Mouse (Mus musculus): ENCODE measurements around the gene A4gnt. TPM values are rescaled to one million over a fixed set of nuclear protein-coding genes. Genes with fewer than 3 reads are reported as not detected.
A peak's percentile ranks its signal among the peaks of the same experiment; 100 is the strongest.

A4gnt gene
- total and polyA plus RNA-seq, 3 experiments = 0.04 TPM; not detected in 2

GRCm38 (mm10) chr9:99630528-99631125 lies 18.3 kb downstream of the A4gnt start:
- Histone ChIP-seq H3K4me1 (ENCODE audit: control insufficient read depth in 1 of 2, insufficient read depth in 2 of 2, low read length in 2 of 2) (no peaks in the 10 kb centered on the region), H3K9ac (ENCODE audit: control insufficient read depth, low read depth, low read length, poor library complexity, severe bottlenecking) (no peak overlapping the region)

GRCm38 (mm10) chr9:99631781-99632180 lies 19.5 kb downstream of the A4gnt start:
- Histone ChIP-seq H3K36me3 (ENCODE audit: control insufficient read depth in 1 of 2, insufficient read depth in 2 of 2, low read length in 2 of 2) (no peaks in the 10 kb centered on the region), H3K79me2 (ENCODE audit: control insufficient read depth, insufficient read depth, low read length, poor library complexity) (no peaks in the 10 kb centered on the region), H3K4me3 (ENCODE audit: control insufficient read depth in 1 of 2, insufficient read depth in 1 of 2, low read depth in 2 of 2, low read length in 2 of 2) (peak overlapping the region in 1 of 2 experiments; percentile 9; a peak in 1 of 4 replicates), H3K9me3 (replicated peaks; ENCODE audit: insufficient read depth, low read length) (no peaks in the 10 kb centered on the region), H3K27me3 (ENCODE audit: control insufficient read depth in 1 of 2, insufficient read depth in 2 of 2, low read length in 2 of 2) (no peaks in the 10 kb centered on the region; a peak in 1 of 4 replicates), H3K4me1 (ENCODE audit: control insufficient read depth in 1 of 2, insufficient read depth in 2 of 2, low read length in 2 of 2) (no peaks in the 10 kb centered on the region; a peak in 1 of 4 replicates), H3K27ac (ENCODE audit: control insufficient read depth, low read depth, low read length) (no peak overlapping the region), H3K9ac (ENCODE audit: control insufficient read depth, low read depth, low read length, poor library complexity, severe bottlenecking) (no peak overlapping the region)
- TF ChIP-seq ZKSCAN1 (IDR thresholded peaks at IDR 0.05; ENCODE audit: low read depth, low read length) (no peak), POLR2AphosphoS5 (IDR thresholded peaks at IDR 0.05; ENCODE audit: borderline replicate concordance, low read depth, low read length) (no peak), JUND (IDR thresholded peaks at IDR 0.05; ENCODE audit: low read depth, low read length) (no peak), SIN3A (IDR thresholded peaks at IDR 0.05; ENCODE audit: low read length) (no peak), GATA1 (IDR thresholded peaks at IDR 0.05; ENCODE audit: low read depth, low read length) (no peak), ETS1 (IDR thresholded peaks at IDR 0.05; ENCODE audit: low read depth, low read length) (no peak), NELFE (IDR thresholded peaks at IDR 0.05; ENCODE audit: low read depth, low read length) (no peak), CTCF (IDR thresholded peaks at IDR 0.05 in 2 of 3, conservative IDR thresholded peaks at IDR 0.05 in 1 of 3; ENCODE audit: control insufficient read depth in 1 of 3, insufficient read depth in 1 of 3, low read depth in 2 of 3, low read length in 3 of 3, poor library complexity in 1 of 3, severe bottlenecking in 1 of 3) (no peak), ZNF384 (IDR thresholded peaks at IDR 0.05; ENCODE audit: low read depth, low read length) (no peak), MYC (IDR thresholded peaks at IDR 0.05; ENCODE audit: low read depth, low read length) (no peak), MEF2A (IDR thresholded peaks at IDR 0.05; ENCODE audit: extremely low read depth, insufficient replicate concordance, low read depth, low read length, poor library complexity, severe bottlenecking) (no peak), HCFC1 (IDR thresholded peaks at IDR 0.05; ENCODE audit: low read depth, low read length) (no peak), TCF12 (IDR thresholded peaks at IDR 0.05; ENCODE audit: low read depth, low read length) (no peak), USF2 (IDR thresholded peaks at IDR 0.05; ENCODE audit: borderline replicate concordance in 1 of 2, insufficient read depth in 1 of 2, low read depth in 1 of 2, low read length in 2 of 2) (no peak), NRF1 (IDR thresholded peaks at IDR 0.05; ENCODE audit: insufficient read depth, low read depth, low read length, poor library complexity, severe bottlenecking) (no peak), UBTF (IDR thresholded peaks at IDR 0.05; ENCODE audit: borderline replicate concordance, insufficient read depth, low read depth, low read length) (no peak)
- no peak for DNase-seq (ENCODE audit: low read depth, low spot score)

More at GRCm38 (mm10) chr9:99630528-99631125, 18.3 kb downstream of the A4gnt start:
- Histone ChIP-seq H3K36me3 (ENCODE audit: control insufficient read depth in 1 of 2, insufficient read depth in 2 of 2, low read length in 2 of 2) (no peaks in the 10 kb centered on the region), H3K79me2 (ENCODE audit: control insufficient read depth, insufficient read depth, low read length, poor library complexity) (no peaks in the 10 kb centered on the region), H3K9me3 (replicated peaks; ENCODE audit: insufficient read depth, low read length) (no peaks in the 10 kb centered on the region), H3K27me3 (ENCODE audit: control insufficient read depth in 1 of 2, insufficient read depth in 2 of 2, low read length in 2 of 2) (no peaks in the 10 kb centered on the region; a peak in 1 of 4 replicates), H3K27ac (ENCODE audit: control insufficient read depth, low read depth, low read length) (no peak overlapping the region), H3K4me3 (ENCODE audit: control insufficient read depth in 1 of 2, insufficient read depth in 1 of 2, low read depth in 2 of 2, low read length in 2 of 2) (no peak overlapping the region)
- TF ChIP-seq GABPA (IDR thresholded peaks at IDR 0.05; ENCODE audit: low read depth, low read length) (no peak), ELF1 (IDR thresholded peaks at IDR 0.05; ENCODE audit: low read depth, low read length) (no peak)
- DNase-seq (ENCODE audit: low read depth, low spot score) = no peak

All from MEL (cell line).